Mouse (Mus musculus): Measurements from ENCODE around the gene Rsph9.

Gene Rsph9

GRCm38 (mm10) chr17:46098525-46098924 lies 45.5 kb downstream of the Rsph9 start:
- DNase-seq: no peak

GRCm38 (mm10) chr17:46091899-46092298 lies 52.1 kb downstream of the Rsph9 start:
- no peak for DNase-seq

GRCm38 (mm10) chr17:46091351-46091750 lies 52.7 kb downstream of the Rsph9 start:
- DNase-seq: no peak

- DNase-seq: peak; percentile 31
Observed at GRCm38 (mm10) chr17:46086341-46086870, 57.6 kb downstream of the Rsph9 start.

- peak; percentile 79 for DNase-seq
Observed at GRCm38 (mm10) chr17:46084091-46084501, 59.9 kb downstream of the Rsph9 start.

- DNase-seq: no peak
Observed at GRCm38 (mm10) chr17:46083381-46083780, 60.6 kb downstream of the Rsph9 start.

- DNase-seq: no peak
Observed at GRCm38 (mm10) chr17:46081657-46082056, 62.4 kb downstream of the Rsph9 start.

GRCm38 (mm10) chr17:46081042-46081441 lies 63.0 kb downstream of the Rsph9 start:
- no peak for DNase-seq

- no peak for DNase-seq
Observed at GRCm38 (mm10) chr17:46080388-46080787, 63.6 kb downstream of the Rsph9 start.

- no peak for DNase-seq
Observed at GRCm38 (mm10) chr17:46079037-46079436, 65.0 kb downstream of the Rsph9 start.

- no peak for DNase-seq
Observed at GRCm38 (mm10) chr17:46077921-46078534, 66.0 kb downstream of the Rsph9 start.

GRCm38 (mm10) chr17:46076260-46076551 lies 67.8 kb downstream of the Rsph9 start:
- DNase-seq: no peak

GRCm38 (mm10) chr17:46075551-46076259 lies 68.3 kb downstream of the Rsph9 start:
- DNase-seq: no peak

- peak; percentile 53 for DNase-seq
Observed at GRCm38 (mm10) chr17:46075116-46075485, 68.9 kb downstream of the Rsph9 start.

GRCm38 (mm10) chr17:46074398-46075115 lies 69.5 kb downstream of the Rsph9 start:
- no peak for DNase-seq

GRCm38 (mm10) chr17:46073730-46074301 lies 70.2 kb downstream of the Rsph9 start:
- peak; percentile 82 for DNase-seq

All from liver (tissue).